Mouse (Mus musculus) midbrain, postnatal 0 days (tissue): Measurements from ENCODE around the gene Psmd6. TPM values are rescaled to one million over a fixed set of nuclear protein-coding genes. Genes with fewer than 3 reads are reported as not detected.

ENCODE experiments used
- ATAC-seq: fragments of 200-750 bp; cut with Nextera tagmentation; 2 replicates; pipeline ENCODE4 v1.8.0; 2017; ENCODE audit warnings: moderate number of reproducible peaks, mild to moderate bottlenecking, moderate TSS enrichment, moderate library complexity; ENCODE audit not compliant: low FRiP score
- DNase-seq: peaks from one replicate; pipeline ENCODE4 v3.0.0-alpha.2; 2015; ENCODE audit warnings: low spot score
- H3K27ac ChIP-seq: fragments of 300-500 bp; sonication (generic); 2 replicates; pipeline ENCODE4 v1.5.1; 2014; ENCODE audit warnings: low read depth, mild to moderate bottlenecking, low read length, mixed read lengths
- H3K27me3 ChIP-seq: fragments of 300-500 bp; sonication (generic); 2 replicates; pipeline ENCODE4 v1.6.1; 2014; ENCODE audit warnings: low read length, control low read depth, mixed read lengths; ENCODE audit not compliant: insufficient read depth
- H3K36me3 ChIP-seq: fragments of 300-500 bp; sonication (generic); 2 replicates; pipeline ENCODE4 v1.6.1; 2014; ENCODE audit warnings: low read length, control low read depth, mixed read lengths; ENCODE audit not compliant: insufficient read depth
- H3K4me1 ChIP-seq: fragments of 300-500 bp; sonication (generic); 2 replicates; pipeline ENCODE4 v1.6.1; 2014; ENCODE audit warnings: mild to moderate bottlenecking, control low read depth, antibody characterized with exemption, low read length, mixed read lengths; ENCODE audit not compliant: insufficient read depth
- H3K4me2 ChIP-seq: fragments of 300-500 bp; sonication (generic); 2 replicates; pipeline ENCODE4 v1.6.1; 2014; ENCODE audit warnings: low read depth, mild to moderate bottlenecking, low read length, mixed read lengths; ENCODE audit not compliant: poor library complexity, severe bottlenecking
- H3K4me3 ChIP-seq: fragments of 300-500 bp; sonication (generic); 2 replicates; pipeline ENCODE4 v1.5.1; 2014; ENCODE audit warnings: low read depth, mild to moderate bottlenecking, low read length, moderate library complexity
- H3K9ac ChIP-seq: fragments of 300-500 bp; sonication (generic); replicated peaks from 2 replicates; pipeline ENCODE4 v1.6.1; 2014; ENCODE audit warnings: mild to moderate bottlenecking, low read length, moderate library complexity, mixed read lengths; ENCODE audit not compliant: poor library complexity, severe bottlenecking
- H3K9me3 ChIP-seq: fragments of 300-500 bp; sonication (generic); 2 replicates; pipeline ENCODE4 v1.6.1; 2016; ENCODE audit warnings: low read length, control low read depth
- CTCF ChIP-seq: IDR thresholded peaks from 2 replicates; pipeline ENCODE4 v1.5.1; 2016; ENCODE audit warnings: antibody characterized with exemption, mild to moderate bottlenecking
- WGBS: fragments of 180-500 bp; shearing (Covaris S2); extraction: QIAGEN DNeasy Blood & Tissue Kit; methylation state at CpG from one replicate; pipeline ENCODE4 v1.1.7; 2014; 5-methylcytosine and 5-hydroxymethylcytosine counted together
- polyA plus RNA-seq: library from polyadenylated mRNA; unstranded; fragments of >200 nt; fragmentation: Nextera tagmentation; extraction: Ambion mirVana; gene quantifications from 2 replicates; pipeline ENCODE4 v1.2.1, GENCODE M21; 2015
- total RNA-seq: library from RNA; depleted of rRNA; stranded (reverse); fragments of >200 nt; gene quantifications from 2 replicates; pipeline ENCODE4 v1.2.3, GENCODE M21; 2014; rRNA removed

The Psmd6 gene
- total and polyA plus RNA-seq, 2 experiments from 2014 or later, result 131 to 233 TPM

DNA sequence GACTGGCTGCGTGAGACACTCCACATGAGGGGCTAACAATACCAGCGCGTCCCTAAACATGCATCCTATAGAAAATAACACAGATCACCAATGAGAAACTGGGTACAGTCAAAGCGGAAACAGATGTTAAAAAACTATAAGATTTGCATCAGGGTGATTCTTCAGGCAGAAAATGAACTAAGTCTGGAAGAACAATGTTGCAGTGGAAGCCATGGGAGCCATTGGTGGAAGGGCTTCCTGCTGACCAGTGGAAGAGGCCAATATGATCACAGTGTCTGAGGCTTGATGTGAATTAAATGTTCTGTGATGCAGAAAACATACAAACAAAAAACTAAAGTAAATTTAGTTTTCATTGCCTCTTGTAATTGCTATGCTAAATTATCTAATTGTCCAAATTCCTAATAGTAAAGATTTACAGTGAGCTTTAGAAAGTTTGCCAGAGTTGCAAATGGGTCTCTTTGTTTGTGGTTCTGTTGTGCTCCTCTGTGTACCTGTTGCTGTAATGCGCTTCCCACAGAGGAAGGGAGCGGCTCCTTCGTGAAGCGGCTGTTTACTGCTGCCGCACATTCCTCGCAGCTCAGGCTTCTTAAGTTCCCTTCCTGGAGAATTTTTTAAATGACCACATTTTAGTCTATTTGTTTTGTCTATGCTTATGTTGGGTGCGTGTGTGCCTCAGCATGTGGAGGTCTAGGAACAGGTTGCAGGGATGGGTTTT lies 58.1 kb downstream of the Psmd6 start:
- no peak overlapping the region for H3K27ac ChIP-seq
- WGBS, result 79% methylated on average over 11 of the region's 11 CpGs
- H3K27me3 ChIP-seq, result no peaks in the 10 kb centered on the region
- H3K4me2 ChIP-seq, result no peak overlapping the region
- ATAC-seq (no peak), DNase-seq (no peak)
- 0 out of 2 replicates have a peak, but pooled peaks cover 2% of the 10 kb centered on the region for H3K4me1 ChIP-seq
- no peaks in the 10 kb centered on the region for H3K36me3 ChIP-seq
- H3K4me3 ChIP-seq, result no peak overlapping the region
- H3K9ac ChIP-seq, result no peak overlapping the region
- no peaks in the 10 kb centered on the region for H3K9me3 ChIP-seq
- TF ChIP-seq CTCF, result no peak

Other genes with a start within 250 kb of the Psmd6 start
- gene Gm281, start 206.5 kb downstream of the Psmd6 start, total RNA-seq, result not detected in 2 replicates
- not detected in 2 replicates for gene Gm281, start 206.5 kb downstream of the Psmd6 start, polyA plus RNA-seq
- 12.7 and 22.4 TPM in 2 replicates for gene Atxn7, start 159.5 kb downstream of the Psmd6 start, total RNA-seq
- gene Atxn7, start 159.5 kb downstream of the Psmd6 start, polyA plus RNA-seq, result 2.2 and 2.5 TPM in 2 replicates
- gene Thoc7, start 159.1 kb downstream of the Psmd6 start, total RNA-seq, result 55.7 and 70.7 TPM in 2 replicates
- 195 and 196 TPM in 2 replicates for gene Thoc7, start 159.1 kb downstream of the Psmd6 start, polyA plus RNA-seq
- gene Olfr720, start 65.9 kb upstream of the Psmd6 start, total RNA-seq, result not detected in 2 replicates
- not detected in 2 replicates for gene Olfr720, start 65.9 kb upstream of the Psmd6 start, polyA plus RNA-seq
- gene Olfr31, start 201.8 kb upstream of the Psmd6 start, total RNA-seq, result not detected in 2 replicates
- gene Olfr31, start 201.8 kb upstream of the Psmd6 start, polyA plus RNA-seq, result 0.12 TPM in 1 of 2 replicates, not detected in the other
- 5.9 and 11.3 TPM in 2 replicates for gene Il3ra, start 225.3 kb upstream of the Psmd6 start, total RNA-seq
- gene Il3ra, start 225.3 kb upstream of the Psmd6 start, polyA plus RNA-seq, result 3.1 and 4.0 TPM in 2 replicates